Mouse (Mus musculus) heart, adult 2 months (tissue): ENCODE results near the gene Brat1.

ENCODE experiments used
- CTCF ChIP-seq: fragments of 200-600 bp; IDR thresholded peaks from 2 replicates; pipeline ENCODE4 v1.8.1; 2022; ENCODE audit warnings: antibody characterized with exemption, mild to moderate bottlenecking, moderate library complexity
- POLR2A ChIP-seq: fragments of 200-500 bp; IDR thresholded peaks from 2 replicates; pipeline ENCODE4 v1.6.1; 2011; ENCODE audit warnings: mild to moderate bottlenecking, low read depth, low read length, control low read depth; ENCODE audit not compliant: insufficient read depth

DNA sequence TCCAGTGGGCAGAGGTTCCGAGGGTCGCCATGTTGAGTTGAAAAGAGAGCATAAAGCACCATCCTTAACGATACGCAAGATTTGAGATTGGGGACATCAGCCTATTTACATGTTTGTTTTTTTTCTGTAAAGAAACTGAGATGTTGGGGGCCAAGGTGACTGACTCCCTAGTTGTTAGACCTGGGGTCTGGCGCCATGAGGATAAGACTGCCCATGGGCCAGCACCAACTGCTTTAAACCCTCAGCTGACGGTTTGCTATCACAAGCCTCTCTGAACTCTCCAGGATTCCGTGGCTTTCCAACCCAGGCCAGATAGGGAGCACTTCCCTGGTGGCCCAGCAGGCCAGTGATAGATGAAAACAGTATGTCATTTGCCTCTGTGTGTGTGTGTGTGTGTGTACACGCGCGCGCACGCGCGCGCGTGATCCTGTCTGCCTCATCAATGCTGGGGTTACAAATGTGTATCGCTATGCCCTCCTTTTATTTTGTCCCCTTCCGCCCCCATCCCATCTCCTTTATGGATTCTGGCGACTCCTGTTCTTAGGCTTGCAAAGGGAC is 2.1 kb upstream of the Brat1 start:
- no peak for TF ChIP-seq POLR2A
- TF ChIP-seq CTCF, result no peak
